Mouse (Mus musculus) CD8-positive naive resting alpha-beta T cell, adult 2 months (primary cell): ENCODE results near the gene Wdsub1.

Experiments used
- DNase-seq, 2 experiments: peaks; one replicate each; pipeline ENCODE4 v3.0.0; 2022; ENCODE audit warnings: low read depth in 2 of 2, low spot score in 2 of 2

Gene Wdsub1

GRCm38 (mm10) chr2:59808608-59809007 lies 73.8 kb downstream of the Wdsub1 start:
- no peak for DNase-seq

GRCm38 (mm10) chr2:59806038-59806437 lies 76.4 kb downstream of the Wdsub1 start:
- no peak for DNase-seq

- no peak for DNase-seq
Measured at GRCm38 (mm10) chr2:59805595-59805994, 76.8 kb downstream of the Wdsub1 start.

- no peak for DNase-seq
Measured at GRCm38 (mm10) chr2:59802722-59803387, 79.5 kb downstream of the Wdsub1 start.
